ENCODE assay signal across 8 mouse cellular contexts in genomic region chr2:160648097-160648496, GRCm38 (mm10). TPM values are rescaled to one million over a fixed set of nuclear protein-coding genes. Genes with fewer than 3 reads are reported as not detected.
DNase-seq lines count a peak whose midpoint lies in the region; ATAC-seq and TF ChIP-seq lines count a peak whose summit lies in the region.

No protein-coding gene starts in this region.

- H3K9me3 ChIP-seq in kidney, postnatal 0 days (replicated peaks; ENCODE audit: low read length): no peaks in the 10 kb centered on the region
- H3K9me3 ChIP-seq in embryonic facial prominence, embryonic 10.5 days: no peaks in the 10 kb centered on the region
- no peaks in the 10 kb centered on the region for H3K9me3 ChIP-seq in hindbrain, postnatal 0 days (ENCODE audit: low read length)
- H3K9me3 ChIP-seq in midbrain, embryonic 16.5 days (replicated peaks; ENCODE audit: control insufficient read depth, low read length, poor library complexity, severe bottlenecking): no peaks in the 10 kb centered on the region

- ATAC-seq in kidney, postnatal 0 days (replicated peaks; ENCODE audit: low FRiP score, low read depth): no peak
- no peak for ATAC-seq in hindbrain, postnatal 0 days
- no peak for ATAC-seq in midbrain, embryonic 16.5 days

- no peak overlapping the region for H3K27ac ChIP-seq in kidney, postnatal 0 days
- H3K27ac ChIP-seq in embryonic facial prominence, embryonic 10.5 days (replicated peaks): no peak overlapping the region
- H3K27ac ChIP-seq in hindbrain, postnatal 0 days: no peak overlapping the region
- H3K27ac ChIP-seq in midbrain, embryonic 16.5 days (ENCODE audit: low read length): no peak overlapping the region

- peaks cover 8% of the 10 kb centered on the region for H3K4me1 ChIP-seq in kidney, postnatal 0 days (replicated peaks; ENCODE audit: insufficient read depth, low read length)
- peaks cover 38% of the 10 kb centered on the region for H3K4me1 ChIP-seq in embryonic facial prominence, embryonic 10.5 days
- H3K4me1 ChIP-seq in hindbrain, postnatal 0 days (ENCODE audit: insufficient read depth, low read length): peaks cover 17% of the 10 kb centered on the region
- peaks cover 27% of the 10 kb centered on the region for H3K4me1 ChIP-seq in midbrain, embryonic 16.5 days (ENCODE audit: control insufficient read depth, insufficient read depth, low read length)

- peaks cover 3% of the 10 kb centered on the region; the same call in 1 of the 2 replicates for H3K36me3 ChIP-seq in kidney, postnatal 0 days (ENCODE audit: insufficient read depth, low read length)
- H3K36me3 ChIP-seq in embryonic facial prominence, embryonic 10.5 days (replicated peaks): peaks cover 24% of the 10 kb centered on the region
- H3K36me3 ChIP-seq in hindbrain, postnatal 0 days (ENCODE audit: insufficient read depth, low read length): no peaks in the 10 kb centered on the region; the same call in 1 of the 2 replicates
- no peaks in the 10 kb centered on the region for H3K36me3 ChIP-seq in midbrain, embryonic 16.5 days (ENCODE audit: control insufficient read depth, insufficient read depth, low read length)

- 35% methylated on average over 2 of the region's 2 CpGs for WGBS in kidney, postnatal 0 days
- 52% methylated on average over 2 of the region's 2 CpGs for WGBS in embryonic facial prominence, embryonic 10.5 days
- 24% methylated on average over 2 of the region's 2 CpGs for WGBS in hindbrain, postnatal 0 days
- WGBS in midbrain, embryonic 16.5 days: 7% methylated on average over 2 of the region's 2 CpGs

- no peaks in the 10 kb centered on the region for H3K27me3 ChIP-seq in kidney, postnatal 0 days (ENCODE audit: insufficient read depth, low read length)
- H3K27me3 ChIP-seq in embryonic facial prominence, embryonic 10.5 days (replicated peaks; ENCODE audit: low read depth, poor library complexity, severe bottlenecking): no peaks in the 10 kb centered on the region
- no peaks in the 10 kb centered on the region for H3K27me3 ChIP-seq in hindbrain, postnatal 0 days (ENCODE audit: insufficient read depth, low read length)
- no peaks in the 10 kb centered on the region for H3K27me3 ChIP-seq in midbrain, embryonic 16.5 days (ENCODE audit: control insufficient read depth, insufficient read depth, low read depth, low read length)

- H3K4me2 ChIP-seq in kidney, postnatal 0 days (ENCODE audit: low read length): peak overlapping the region; percentile 55
- peak overlapping the region; percentile 64 for H3K4me2 ChIP-seq in hindbrain, postnatal 0 days (ENCODE audit: low read depth, low read length)
- peak overlapping the region; percentile 71 for H3K4me2 ChIP-seq in midbrain, embryonic 16.5 days (ENCODE audit: low read length)

- H3K4me3 ChIP-seq in kidney, postnatal 0 days (replicated peaks; ENCODE audit: low read depth, low read length): peak overlapping the region; percentile 100
- H3K4me3 ChIP-seq in embryonic facial prominence, embryonic 10.5 days: peak overlapping the region; percentile 99
- peak overlapping the region; percentile 100 for H3K4me3 ChIP-seq in hindbrain, postnatal 0 days (ENCODE audit: low read length)
- H3K4me3 ChIP-seq in midbrain, embryonic 16.5 days (ENCODE audit: low read depth, low read length): peak overlapping the region; percentile 100

- no peak overlapping the region for H3K9ac ChIP-seq in kidney, postnatal 0 days (ENCODE audit: low read depth, low read length)
- H3K9ac ChIP-seq in hindbrain, postnatal 0 days (replicated peaks; ENCODE audit: low read length): peak overlapping the region; percentile 30; the same call in 1 of the 2 replicates
- H3K9ac ChIP-seq in midbrain, embryonic 16.5 days (ENCODE audit: low read depth, low read length): peak overlapping the region; percentile 50

- no peak for TF ChIP-seq CTCF in kidney, postnatal 0 days (IDR thresholded peaks at IDR 0.05; ENCODE audit: low read depth)
- no peak for TF ChIP-seq CTCF in hindbrain, postnatal 0 days (IDR thresholded peaks at IDR 0.05; ENCODE audit: low read depth)

- intact Hi-C loops in gastrocnemius, postnatal 36 days (cut with DNase I): no loop called here

- no peak for DNase-seq in kidney, postnatal 0 days (ENCODE audit: low spot score)
- DNase-seq in kidney, adult 9 months: no peak
- DNase-seq in embryonic facial prominence, embryonic 10.5 days (ENCODE audit: low spot score): no peak
- no peak for DNase-seq in hindbrain, postnatal 0 days (ENCODE audit: low spot score)
- no peak for DNase-seq in gastrocnemius, postnatal 36 days
- no peak for DNase-seq in kidney, adult 8-10 months
- no peak for DNase-seq in embryo, embryonic 10 days (ENCODE audit: low spot score)

RNA-seq across cellular contexts. Expression of gene Top1, which starts 2.4 kb away (rescaled TPM):
- polyA plus RNA-seq in kidney, postnatal 0 days (2015; fragmentation: Nextera tagmentation; extraction: Ambion mirVana): 56.2 and 58.2 TPM in 2 replicates
- 115 and 117 TPM in 2 replicates for polyA plus RNA-seq in embryonic facial prominence, embryonic 10.5 days (2016; fragmentation: Nextera tagmentation; extraction: Ambion mirVana)
- total RNA-seq in hindbrain, postnatal 0 days (2014; rRNA removed): 22.2 and 28.8 TPM in 2 replicates
- polyA plus RNA-seq in hindbrain, postnatal 0 days (2015; fragmentation: Nextera tagmentation; extraction: Ambion mirVana): 44.9 and 50.7 TPM in 2 replicates
- polyA plus RNA-seq in midbrain, embryonic 16.5 days (2015; fragmentation: Nextera tagmentation; extraction: Ambion mirVana): 68.7 and 76.8 TPM in 2 replicates
- 10 to 100 TPM; 30.3 to 34.2 TPM for total RNA-seq in gastrocnemius, postnatal 36 days (2021)
